Mouse (Mus musculus) ES-E14 (cell line): Measurements from ENCODE around the gene Vmn2r35.
"Not testable (repeated sequence)": the region's sequence is repeated elsewhere in the genome, so short reads cannot be mapped to it uniquely, and the experiment has no call there.

Experiments
- HCFC1 ChIP-seq: IDR thresholded peaks from 2 replicates; pipeline ENCODE4 v1.6.1; 2012; ENCODE audit warnings: low read length, inconsistent platforms, borderline replicate concordance; ENCODE audit not compliant: insufficient read depth
- ZC3H11A ChIP-seq: IDR thresholded peaks from 2 replicates; pipeline ENCODE4 v1.6.1; 2012; ENCODE audit warnings: low read depth, mild to moderate bottlenecking, inconsistent platforms, low read length, borderline replicate concordance

DNA sequence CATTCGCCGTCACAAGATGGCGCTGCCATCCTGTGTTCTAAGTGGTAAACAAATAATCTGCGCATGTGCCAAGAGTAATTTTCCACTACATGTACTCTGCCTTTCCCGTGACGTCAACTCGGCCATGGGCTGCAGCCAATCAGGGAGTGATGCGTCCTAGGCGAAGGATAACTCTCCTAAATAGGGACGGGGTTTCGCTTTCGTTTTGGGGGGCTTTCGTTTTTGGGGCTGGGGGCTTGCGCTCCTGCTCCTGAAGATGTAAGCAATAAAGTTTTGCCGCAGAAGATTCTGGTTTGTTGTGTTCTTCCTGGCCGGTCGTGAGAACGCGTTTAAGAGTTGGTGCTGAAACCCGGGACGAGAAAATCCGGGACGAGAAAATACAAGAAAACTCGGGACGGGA is 25.5 kb downstream of the Vmn2r35 start:
- not testable (repeated sequence) for TF ChIP-seq ZC3H11A, HCFC1
